Mouse (Mus musculus): ENCODE measurements around the gene Gpalpp1.

DNA sequence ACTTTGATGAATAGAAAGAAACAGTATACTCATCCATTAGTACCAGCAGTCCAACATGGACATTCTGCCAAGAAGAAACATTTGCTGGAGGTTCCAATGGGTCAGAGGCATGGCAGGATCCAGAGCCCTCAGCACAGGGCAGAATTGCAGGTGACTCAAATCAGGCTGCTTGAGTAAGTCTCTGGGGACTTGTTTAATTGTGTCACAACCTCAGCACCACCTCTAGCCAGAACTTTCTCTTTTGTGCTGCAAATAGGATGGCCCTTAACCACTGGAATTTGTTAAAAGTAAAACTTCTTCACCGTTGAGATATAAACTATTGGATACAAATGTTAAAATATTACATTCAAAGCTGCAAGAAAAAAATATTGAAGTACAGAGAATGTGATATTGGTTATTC is 64.8 kb downstream of the Gpalpp1 start:
- TF ChIP-seq POLR2A (IDR thresholded peaks at IDR 0.05; ENCODE audit: insufficient read length, low read depth) (no peak), MAX (IDR thresholded peaks at IDR 0.05; ENCODE audit: low read depth) (no peak), TCF12 (IDR thresholded peaks at IDR 0.05; ENCODE audit: insufficient read depth, poor library complexity, severe bottlenecking) (no peak), MYOG (IDR thresholded peaks at IDR 0.05; ENCODE audit: control insufficient read depth in 1 of 3, insufficient read depth in 1 of 3, insufficient read length in 2 of 3, low read depth in 2 of 3) (no peak), USF1 (IDR thresholded peaks at IDR 0.05; ENCODE audit: low read depth) (no peak), CEBPB (IDR thresholded peaks at IDR 0.05; ENCODE audit: insufficient read depth, poor library complexity, severe bottlenecking) (no peak), TCF3 (IDR thresholded peaks at IDR 0.05; ENCODE audit: insufficient read length, low read depth) (no peak), E2F4 (IDR thresholded peaks at IDR 0.05; ENCODE audit: insufficient read depth) (no peak), MYOD1 (IDR thresholded peaks at IDR 0.05; ENCODE audit: control insufficient read depth in 1 of 3, insufficient read length in 2 of 3, low read depth in 2 of 3) (no peak)

All from myocyte (in vitro differentiated cells).